Mouse (Mus musculus) cerebellum, postnatal 25 days (tissue): ENCODE results near the gene Fam117a.
"Not testable (repeated sequence)": the region's sequence is repeated elsewhere in the genome, so short reads cannot be mapped to it uniquely, and the experiment has no call there.

Source experiments
- DNase-seq, 2 experiments: peaks; one replicate each; pipeline ENCODE4 v3.0.0; 2021; ENCODE audit warnings: mixed read lengths in 2 of 2

The Fam117a gene

DNA sequence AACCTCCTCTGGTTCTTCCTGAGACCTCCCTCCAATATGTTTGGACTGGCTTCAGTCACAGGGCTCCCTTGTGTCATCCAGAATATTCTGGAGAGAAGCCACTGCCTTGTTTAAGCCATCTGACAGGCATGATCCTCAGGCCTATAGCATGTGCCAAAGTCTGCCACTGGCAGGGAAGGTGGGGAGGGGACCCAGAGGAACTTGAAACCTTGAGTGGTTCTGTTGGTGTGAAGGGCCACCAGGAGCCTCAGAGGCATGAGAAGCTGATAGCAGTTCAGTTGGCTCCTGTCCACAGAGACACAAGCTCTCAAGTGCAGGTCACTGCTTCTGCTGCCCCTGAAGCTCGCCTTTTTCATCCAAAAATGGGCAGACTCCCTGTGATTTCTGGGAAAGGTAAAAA is 59.7 kb downstream of the Fam117a start:
- DNase-seq, result peak; percentile 59 to 70

DNA sequence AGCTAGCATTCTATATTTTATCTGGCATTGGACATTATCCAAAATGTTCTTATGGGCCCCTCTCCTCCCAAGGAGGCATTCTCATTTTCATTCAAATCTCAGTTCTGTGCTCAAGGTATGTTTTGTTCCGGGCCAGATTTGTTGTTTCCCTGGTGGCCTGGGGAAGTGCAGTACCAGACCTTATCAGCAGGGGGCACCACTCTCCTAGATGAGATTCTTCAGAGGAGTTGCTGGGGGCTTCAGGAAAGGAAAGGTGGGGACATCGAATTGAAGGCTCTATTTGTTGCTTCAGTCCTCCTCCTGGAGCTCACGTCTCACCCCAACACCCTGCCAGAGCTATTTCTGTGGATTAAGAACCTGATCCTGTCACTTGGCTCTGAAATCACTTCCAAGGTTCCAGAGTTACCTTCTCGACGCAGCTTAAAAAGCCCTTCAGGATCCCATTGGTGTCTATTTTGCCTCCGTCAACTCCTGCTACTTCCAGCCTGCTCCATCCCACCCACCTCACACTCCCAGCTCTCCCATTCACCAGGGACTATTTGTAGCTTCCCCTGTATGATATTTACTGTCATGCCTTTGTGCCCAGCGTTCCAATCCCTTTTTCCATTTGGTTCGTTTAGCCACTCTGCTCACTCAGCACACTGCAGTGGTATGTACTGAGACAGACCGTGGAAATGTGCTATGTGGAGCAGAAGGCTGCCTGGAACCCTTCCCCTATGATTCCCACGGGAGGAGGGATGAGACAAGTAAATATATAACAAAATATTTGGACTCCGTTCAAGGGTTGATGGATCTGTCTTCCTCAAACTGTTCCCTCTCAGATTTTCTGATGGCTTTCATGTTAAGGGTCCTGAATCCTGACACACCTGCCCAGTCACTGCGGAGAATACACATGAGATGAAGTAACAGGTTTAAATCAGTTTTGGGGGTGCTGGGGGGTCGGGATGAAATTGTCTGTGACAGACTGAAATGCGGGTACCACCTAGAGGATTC is 61.3 kb downstream of the Fam117a start:
- DNase-seq, result peak; percentile 85 to 90

DNA sequence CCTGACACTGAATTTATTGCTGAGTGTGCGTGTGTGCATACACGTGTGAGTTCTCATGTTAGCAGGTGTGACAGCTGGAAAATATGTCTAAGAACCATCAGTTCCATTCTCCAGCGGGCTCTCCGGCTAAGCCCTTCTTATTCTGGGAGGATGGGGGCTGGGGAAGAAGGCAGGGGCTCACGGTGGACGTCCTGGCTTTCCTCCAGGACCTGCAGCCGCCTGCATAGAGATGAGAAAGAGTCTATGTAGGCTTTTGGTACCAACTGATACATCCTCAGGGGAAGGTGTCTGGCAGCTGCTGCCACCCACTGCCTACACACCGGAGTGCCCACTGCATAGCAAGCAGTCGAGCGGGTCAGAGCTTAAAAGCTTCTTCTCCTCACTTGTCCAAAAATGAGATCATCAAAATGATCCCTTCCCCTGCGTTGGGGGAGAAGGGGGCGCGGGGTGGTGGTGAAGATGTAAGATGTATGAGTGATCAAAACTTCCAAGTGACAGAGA is 62.8 kb downstream of the Fam117a start:
- peak; percentile 30 to 36 for DNase-seq

DNA sequence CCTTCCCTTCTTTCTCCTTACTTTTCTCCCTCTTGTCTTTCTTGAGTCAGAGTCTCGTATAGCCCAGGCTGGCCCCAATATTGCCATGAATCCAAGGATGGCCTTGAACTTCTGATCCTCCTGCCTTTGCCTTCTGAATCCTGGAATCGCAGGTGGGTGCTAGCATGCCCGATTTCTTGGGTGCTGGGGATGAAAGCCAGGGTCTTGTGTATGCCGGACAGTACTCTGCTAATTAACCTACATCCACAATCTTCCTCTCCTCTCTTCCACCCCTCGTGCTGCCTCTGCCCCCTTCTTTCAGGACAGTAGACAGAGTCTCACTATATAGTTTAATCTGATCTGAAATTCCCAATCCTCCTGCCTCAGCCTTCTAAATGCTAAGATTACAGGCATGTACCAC is 64.8 kb downstream of the Fam117a start:
- DNase-seq, result peak in 1 of 2 experiments; percentile 25

DNA sequence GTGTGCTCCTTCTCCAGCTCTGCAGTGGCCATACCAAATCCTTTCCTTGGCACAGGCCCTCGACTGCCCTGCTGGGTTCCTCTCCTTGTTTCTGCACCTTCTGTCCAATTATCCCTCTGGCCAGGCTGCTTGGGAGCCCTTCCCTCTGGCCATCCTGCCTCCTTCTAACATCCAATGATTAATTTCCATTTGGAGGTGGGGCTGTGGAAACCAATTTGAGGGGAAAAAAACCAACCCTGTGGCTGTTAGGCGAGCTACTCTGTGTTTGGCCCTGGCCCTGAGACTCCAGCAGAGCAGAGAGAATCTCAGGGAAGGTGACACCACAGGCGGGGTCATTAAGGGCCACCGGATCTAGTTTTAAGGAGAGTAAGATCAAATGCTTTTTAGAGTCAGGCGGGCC is 65.4 kb downstream of the Fam117a start:
- DNase-seq, result peak; percentile 89

DNA sequence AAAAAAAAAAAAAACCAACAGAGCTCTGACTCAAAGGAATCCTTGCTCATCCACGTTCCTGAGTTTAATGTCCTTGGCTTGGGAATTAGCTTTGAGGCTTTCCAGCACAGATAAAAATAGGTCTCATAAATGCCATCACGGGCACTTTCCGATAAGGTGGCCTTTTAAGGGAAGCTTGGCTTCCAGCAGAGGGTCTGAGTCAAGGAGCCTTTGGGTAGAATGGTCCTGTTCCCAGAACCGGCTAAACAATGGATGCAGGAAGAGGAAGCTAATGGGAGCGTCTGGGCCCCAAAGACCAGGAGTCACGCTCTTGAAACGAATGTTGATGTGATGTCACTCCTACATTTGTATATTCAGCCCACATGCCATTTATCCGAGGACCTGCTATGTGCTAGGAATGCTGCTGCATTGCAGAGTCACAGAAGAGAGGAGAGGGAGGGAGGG is 65.9 kb downstream of the Fam117a start:
- peak; percentile 50 to 62 for DNase-seq

DNA sequence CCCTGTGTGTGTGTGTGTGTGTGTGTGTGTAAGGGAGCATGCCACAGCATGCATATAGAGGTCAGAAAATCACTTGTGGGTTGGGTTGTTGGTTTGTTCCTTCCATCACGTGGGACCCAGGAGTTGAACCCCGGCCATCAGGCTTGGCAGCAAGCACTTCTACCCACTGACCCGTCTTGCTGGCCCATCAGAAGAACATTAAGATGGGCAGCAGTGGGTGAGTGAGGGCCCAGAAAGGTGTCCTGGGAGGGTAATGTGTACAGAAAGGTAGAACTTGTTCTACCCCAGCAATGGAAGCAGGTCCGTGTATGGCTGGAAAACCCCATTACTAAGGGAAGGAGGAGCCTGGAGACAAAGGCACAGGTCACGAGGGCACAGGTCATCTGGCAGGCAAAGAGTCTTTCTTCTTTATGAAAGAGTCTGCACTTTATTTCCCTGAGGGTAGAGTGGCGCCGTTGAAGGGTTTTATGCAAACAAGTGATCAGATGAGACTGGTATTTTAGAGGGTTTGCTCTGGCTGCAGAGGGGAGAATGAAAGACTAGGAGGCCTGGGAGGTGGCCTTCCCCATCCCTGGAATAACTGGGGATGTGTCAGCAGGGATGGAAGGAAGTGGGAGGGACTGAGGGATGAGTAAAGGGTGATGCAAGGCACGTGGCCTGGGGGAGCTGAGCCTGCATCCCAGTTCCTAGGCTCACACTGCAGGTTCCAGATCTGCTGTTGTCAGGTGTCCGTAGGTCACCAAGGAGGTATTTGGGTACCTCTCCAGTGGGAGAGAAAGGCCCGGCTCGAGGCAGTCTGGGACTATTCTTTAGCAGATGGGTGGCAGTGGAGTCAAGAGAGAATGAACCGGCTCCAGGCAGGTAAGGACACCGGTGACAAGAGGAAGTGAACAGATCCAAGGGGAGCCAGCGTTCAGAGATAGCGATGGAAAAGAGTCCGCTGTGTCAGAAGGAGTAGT is 66.8 kb downstream of the Fam117a start:
- DNase-seq, result peak; percentile 50

DNA sequence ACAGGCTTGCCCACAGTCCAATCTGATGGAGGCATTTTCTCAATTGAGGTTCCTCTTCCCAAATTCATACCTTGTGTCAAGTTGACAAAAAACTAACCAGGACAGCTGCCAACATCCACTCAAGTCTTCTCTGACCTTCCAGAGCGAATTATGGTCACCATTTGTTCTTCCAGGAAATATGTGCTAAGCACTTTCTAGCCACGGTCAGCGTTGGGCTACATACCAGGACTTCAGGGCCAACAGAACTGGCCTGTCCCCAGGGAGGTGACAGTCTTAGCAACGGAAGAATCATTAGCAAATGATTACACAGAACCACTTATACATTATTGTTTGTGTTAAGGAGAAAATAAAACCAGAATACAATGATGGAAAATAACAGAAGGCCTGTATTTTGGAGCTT is 69.0 kb downstream of the Fam117a start:
- DNase-seq, result no peak

DNA sequence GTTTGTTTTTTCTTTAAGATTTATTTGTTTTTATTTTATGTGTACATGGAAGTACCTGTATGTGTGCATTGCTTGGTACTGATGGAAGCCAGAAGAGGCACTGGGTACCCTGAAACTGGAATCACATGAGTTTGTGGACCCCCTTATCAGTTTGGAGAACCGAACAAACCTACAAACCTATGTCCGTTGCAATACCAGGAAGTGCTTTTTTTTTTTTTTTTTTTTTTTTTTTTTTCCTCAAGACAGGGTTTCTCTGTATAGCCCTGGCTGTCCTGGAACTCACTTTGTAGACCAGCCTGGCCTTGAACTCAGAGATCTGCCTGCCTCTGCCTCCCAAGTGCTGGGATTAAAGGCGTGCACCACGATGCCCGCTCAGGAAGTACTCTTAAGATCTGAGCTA is 69.6 kb downstream of the Fam117a start:
- DNase-seq, result not testable (repeated sequence)

DNA sequence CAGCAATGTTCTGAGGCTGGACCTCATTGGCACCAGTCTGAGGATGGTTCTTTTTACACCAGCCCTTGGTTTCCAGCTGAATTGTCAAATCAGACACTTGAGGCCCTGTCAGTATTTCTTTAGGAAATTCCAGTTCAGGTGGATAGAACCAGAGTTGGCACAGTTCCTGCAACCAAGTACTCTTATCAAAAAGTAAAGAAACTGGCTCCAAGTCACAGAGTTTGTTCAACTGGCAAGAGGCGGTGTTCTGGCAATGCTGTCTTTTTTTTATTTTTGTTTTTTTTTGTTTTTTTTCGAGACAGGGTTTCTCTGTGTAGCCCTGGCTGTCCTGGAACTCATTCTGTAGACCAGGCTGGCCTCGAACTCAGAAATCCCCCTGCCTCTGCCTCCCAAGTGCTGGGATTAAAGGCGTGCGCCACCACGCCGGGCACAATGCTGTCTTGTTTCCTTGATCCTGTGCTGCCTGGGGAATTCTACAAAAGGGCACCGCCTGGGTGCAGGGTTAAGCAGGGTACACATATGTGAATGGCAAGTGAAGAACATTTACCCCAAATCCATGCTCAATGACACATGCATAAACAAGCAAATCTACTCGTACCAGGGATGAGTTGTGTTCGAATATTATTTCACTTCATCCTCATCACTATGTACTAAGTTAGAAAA is 72.8 kb downstream of the Fam117a start:
- DNase-seq, result no peak

DNA sequence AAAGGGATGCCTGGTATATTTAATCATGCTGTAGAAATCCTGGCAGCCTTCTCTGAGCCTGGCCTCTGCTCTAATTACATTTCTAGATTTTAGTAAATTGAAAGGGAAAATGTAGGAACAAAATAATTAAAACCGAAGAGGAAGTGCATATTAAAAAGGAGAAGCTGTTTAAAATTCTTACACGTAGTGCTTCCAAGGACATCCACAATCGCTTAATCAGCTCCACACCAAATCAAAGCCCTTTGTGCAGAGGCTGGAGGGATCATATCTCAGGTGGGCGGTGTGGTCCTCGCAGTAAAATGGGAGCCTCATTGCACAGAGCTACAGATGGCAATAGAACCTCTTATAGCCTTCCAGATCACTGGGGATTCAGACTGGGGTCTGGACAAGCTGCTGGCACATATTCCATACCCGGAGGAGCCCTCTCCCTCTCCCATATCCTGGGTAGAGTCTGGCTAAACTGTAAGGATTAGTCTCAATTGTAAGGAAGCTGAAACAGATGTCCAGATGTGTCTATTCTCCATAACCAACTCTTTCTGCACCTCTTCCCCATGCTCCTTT is 74.7 kb downstream of the Fam117a start:
- DNase-seq, result no peak

DNA sequence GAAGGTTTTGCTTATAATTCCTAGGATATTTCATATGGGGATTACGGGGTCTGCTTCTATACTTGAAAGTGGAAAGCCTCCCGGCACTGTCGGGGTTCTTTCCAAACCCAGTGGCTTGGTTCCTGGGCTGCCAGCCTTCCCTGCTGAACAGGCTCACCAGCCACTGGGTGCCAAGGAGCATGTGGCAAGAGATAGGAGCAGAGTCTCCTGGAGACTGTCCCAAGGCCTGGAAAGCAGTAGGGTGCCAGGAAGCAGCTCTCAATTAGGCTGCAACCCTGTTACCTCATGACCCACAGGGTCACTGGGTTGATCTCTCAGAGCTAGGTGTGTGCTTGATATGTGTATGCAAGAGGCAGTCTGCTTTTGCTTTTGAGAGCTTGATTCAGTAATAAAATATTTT is 75.8 kb downstream of the Fam117a start:
- DNase-seq, result peak; percentile 23 to 46

DNA sequence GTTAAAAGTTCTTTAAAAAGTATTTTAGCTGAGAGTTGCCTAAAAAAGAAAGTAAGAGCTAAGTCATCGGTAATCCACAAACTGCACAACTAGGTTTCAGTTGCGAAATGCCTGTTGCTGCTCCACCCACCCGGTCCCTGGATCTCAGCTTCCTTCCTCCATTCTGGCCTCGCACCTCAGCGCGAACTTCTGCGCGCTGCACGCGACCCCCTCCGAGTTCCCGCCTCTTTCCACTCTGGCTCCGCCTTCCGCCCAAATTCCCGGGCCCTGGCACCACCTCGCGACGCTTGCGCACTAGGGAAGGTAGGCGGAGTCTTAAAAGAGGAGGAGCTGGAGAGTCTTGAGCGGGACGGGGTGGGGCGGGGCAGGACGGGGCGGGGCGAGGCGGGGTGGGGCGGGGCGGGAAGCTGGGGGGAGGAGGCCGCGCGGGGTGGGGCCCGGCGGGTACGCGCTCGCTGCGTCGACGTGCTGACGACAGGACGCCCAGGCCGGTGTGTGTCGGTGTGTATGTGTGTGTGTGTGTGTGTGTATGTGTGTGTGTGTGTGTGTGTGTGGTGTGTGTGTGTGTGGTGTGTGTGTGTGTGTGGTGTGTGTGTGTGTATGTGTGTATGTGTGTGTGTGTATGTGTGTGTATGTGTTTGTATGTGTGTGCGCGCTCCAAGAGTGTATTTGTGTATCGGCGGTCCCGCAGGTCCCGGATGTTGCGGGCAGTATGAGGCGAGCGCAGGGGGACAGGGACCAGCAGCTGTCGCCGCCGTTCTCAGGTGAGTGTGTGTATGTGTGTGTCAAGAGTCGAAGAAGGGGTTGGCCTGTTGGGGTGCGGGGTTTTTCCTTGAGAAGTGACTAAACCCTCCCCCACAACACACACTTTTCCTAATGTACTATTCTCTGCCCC is 77.1 kb downstream of the Fam117a start, which contains the start of gene Spop:
Gene Spop, plus strand, starts transcription at position 440 of the 895 bp plus-strand sequence.
- DNase-seq, result peak; percentile 86 to 90

DNA sequence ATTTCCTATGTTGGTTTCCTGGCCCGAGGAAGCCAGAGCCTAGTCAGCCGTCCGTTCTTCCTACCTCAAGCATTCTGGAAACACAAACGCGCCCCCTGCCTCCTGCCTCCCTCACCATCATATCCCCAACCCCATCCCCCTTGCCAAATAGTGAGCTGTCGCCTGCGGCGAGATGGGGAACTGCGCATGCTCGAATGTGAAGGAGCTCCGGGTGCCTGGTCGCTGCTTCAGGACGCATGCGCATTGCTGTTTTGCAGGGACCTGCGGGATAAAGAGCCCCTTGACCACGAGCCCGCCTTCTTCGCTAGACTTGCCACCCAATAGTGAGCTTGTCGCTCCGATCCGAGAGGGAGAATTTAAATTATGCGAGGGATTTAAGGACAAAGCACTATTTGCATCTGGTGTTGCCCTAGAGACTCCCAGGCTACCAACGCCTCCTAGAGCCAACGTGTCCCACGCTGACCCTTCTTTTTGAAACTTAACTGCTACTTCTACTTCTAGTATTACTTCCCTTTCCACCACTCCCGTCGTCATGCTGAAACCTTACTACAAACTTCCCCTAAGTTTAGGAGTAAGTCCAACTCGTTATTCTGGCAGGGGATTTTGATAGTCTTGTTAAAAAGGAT is 77.8 kb downstream of the Fam117a start:
- DNase-seq, result peak; percentile 95 to 96

DNA sequence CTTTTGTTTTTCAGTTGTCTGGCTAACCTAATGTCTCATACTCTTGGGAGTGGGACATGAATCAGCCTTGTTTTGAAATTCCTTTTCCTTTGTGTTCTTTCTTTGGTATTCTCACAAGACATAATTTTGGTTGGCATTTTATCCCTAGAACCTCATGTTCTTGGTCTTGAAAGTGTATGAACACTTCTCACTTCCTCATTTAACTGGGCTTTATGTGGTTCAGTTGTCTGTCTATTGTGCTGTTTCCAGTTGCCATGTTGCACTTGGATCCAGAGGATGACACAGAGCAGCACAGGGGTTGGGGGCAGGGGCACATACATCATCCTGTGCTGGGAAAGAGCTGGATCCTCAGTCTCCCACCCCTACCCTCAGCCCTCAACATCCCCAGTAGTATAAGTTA is 79.1 kb downstream of the Fam117a start:
- DNase-seq, result no peak

DNA sequence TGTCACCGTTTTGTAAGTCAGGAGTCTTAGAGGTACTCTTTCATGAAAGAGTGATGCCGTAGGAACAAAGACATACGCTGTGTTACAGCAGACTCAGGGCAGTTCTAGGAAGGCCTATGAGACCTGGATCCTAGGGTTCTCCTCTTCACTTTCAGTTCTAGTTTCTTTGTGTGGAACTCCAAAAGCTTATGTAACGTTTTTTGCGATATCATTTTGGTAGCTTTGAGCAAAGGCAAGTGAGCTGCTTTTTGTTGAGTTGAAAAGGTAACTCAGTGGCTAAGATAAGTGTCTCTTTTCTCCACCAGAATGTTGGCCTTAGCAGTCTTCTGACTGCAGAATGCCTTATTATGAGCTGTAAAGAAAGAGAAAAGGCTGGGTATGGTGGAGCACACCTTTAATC is 80.5 kb downstream of the Fam117a start:
- DNase-seq, result no peak

DNA sequence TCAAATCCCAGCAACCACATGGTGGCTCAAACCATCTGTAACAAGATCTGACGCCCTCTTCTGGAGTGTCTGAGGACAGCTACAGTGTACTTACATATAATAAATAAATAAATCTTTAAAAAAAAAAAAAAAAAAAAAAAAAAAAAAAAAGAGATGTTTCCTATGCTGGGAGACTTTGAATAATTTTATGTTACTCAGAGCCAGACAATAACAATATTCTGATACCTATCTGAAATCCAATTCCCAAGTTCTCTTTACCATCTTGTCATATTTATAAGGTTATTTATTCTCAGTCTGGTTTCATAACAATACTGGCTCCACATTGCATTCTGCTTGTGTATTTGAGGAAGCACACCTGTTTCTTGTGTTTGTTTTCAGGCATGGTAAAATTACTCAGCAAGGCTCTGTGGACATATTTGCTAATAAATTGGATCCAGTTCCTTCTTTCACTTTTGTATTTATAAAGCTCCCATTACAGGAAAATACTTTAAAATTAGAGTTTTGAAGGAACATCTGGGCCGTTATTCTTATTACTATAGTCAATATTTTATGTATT is 84.1 kb downstream of the Fam117a start:
- DNase-seq, result no peak

DNA sequence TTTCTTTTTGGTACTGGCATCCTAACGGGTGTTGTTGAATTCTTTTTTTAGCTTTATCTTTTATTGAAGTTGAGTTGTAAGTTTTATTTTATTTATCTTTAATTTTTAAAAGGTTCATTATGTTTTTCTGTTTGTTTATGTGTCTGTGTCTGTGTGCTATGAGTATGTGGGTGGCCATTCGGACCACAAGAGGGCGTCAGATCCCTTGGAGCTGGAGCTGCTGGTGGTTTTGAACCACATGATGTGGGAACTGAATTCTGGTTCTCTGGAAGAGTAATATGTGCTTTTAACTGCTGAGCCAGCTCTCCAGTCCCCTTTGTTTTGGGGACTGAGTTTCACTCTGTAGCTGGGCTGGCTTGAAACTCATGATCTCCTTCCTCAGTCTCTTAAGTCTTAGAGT is 86.7 kb downstream of the Fam117a start:
- no peak for DNase-seq

DNA sequence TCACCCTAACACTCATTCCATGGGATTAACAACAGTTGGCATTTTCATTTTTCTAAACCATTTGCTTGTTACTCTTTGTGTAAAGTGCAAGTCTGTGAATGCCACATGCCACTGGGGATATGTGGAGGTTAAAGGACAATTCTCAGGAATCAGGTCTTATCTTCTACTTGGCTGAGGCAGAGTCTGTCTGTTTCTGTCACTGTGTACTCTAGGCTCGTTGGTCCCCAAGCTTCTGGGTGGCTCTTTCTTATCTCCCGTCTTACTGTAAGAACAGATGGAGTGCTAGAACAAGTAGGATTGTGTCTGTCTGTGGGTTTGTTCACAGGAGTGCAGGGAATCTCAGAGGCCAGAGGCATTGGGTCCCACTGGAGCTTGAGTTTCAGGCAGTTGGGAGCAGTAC is 94.5 kb downstream of the Fam117a start:
- no peak for DNase-seq
